8 mouse cellular contexts compared by ENCODE assay signal in the genomic region with DNA sequence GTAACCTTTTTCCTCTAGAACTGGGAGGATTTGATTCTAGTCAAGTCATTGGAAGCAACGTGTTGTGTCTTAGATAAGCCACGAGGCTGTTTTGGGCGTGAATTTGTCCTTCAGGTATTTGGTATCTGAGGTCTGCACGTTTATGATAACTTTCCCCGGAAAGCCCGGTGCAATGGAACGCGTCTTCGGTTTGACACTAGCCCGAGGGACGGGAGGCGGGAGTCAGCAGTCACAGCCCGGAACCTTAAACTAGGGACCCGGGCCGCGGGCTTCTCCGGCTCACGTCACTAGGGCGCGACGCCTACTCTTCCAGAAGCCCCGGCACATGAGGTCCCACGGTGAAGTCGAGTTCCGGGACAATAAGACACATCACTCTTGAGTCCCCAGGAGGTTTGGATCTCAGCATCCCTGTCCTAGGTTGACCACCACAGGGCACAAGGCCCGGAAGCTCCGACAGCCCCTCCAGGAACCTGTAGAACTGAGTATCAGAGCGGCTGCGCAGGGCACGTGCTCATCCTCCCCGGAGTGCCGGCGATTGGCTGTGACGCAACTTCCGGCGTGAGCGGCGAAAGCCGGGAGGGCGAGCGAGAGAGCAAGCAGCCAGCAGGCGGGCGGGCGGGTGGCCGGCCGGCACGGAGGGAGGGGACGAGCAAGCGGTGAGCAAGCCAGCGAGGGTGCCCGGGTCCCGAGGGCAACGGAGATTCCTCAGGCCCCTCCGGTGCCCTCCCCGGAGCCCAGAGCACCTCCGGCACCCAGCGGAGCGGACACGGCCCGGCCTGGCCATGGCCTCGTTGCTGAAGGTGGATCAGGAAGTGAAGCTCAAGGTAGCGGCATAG. TPM values are rescaled to one million over a fixed set of nuclear protein-coding genes. Genes with fewer than 3 reads are reported as not detected.
DNase-seq lines count a peak whose midpoint lies in the region; ATAC-seq lines count a peak whose summit lies in the region.

A gene (plus strand): TSS at position 549 of the 836 bp plus-strand sequence.

- ATAC-seq in hindbrain, embryonic 15.5 days (ENCODE audit: low FRiP score, low read depth): peak; percentile 95

- no peaks in the 10 kb centered on the region for H3K27me3 ChIP-seq in hindbrain, embryonic 15.5 days

- H3K4me1 ChIP-seq in hindbrain, embryonic 15.5 days (replicated peaks): peaks cover 18% of the 10 kb centered on the region

- H3K9me3 ChIP-seq in hindbrain, embryonic 15.5 days: no peaks in the 10 kb centered on the region

- peak within 1 kb of the TSS; percentile 87 for H3K27ac ChIP-seq in hindbrain, embryonic 15.5 days (replicated peaks)

- H3K4me2 ChIP-seq in hindbrain, embryonic 15.5 days: peak within 1 kb of the TSS; percentile 96

- peaks cover 22% of the 10 kb centered on the region for H3K36me3 ChIP-seq in hindbrain, embryonic 15.5 days

- peak within 1 kb of the TSS; percentile 96 for H3K4me3 ChIP-seq in hindbrain, embryonic 15.5 days

- DNase-seq in R1 (ENCODE audit: low read depth, low spot score): peak; percentile 95
- DNase-seq in cerebellum, postnatal 25 days: peak; percentile 95 to 96
- DNase-seq in frontal cortex, postnatal 36 days (ENCODE audit: low spot score in 2 of 2): peak; percentile 96
- DNase-seq in left cerebral cortex, adult 11 months (ENCODE audit: low spot score): peak; percentile 89
- DNase-seq in lung, postnatal 4 days: peak; percentile 93 to 94
- DNase-seq in retina, postnatal 7 days (ENCODE audit: low read depth, low spot score): peak; percentile 90
- peak; percentile 95 for DNase-seq in urinary bladder, adult 2 months (ENCODE audit: low spot score)

- under 1% methylated on average over 57 of the region's 62 CpGs for WGBS in hindbrain, embryonic 15.5 days

- peak within 1 kb of the TSS; percentile 90 for H3K9ac ChIP-seq in hindbrain, embryonic 15.5 days

RNA-seq across cellular contexts. Expression of the gene that starts here (rescaled TPM):
- polyA plus RNA-seq in hindbrain, embryonic 15.5 days (2015; fragmentation: Nextera tagmentation; extraction: Ambion mirVana): 115 and 116 TPM in 2 replicates
- polyA plus RNA-seq in urinary bladder, adult 2 months (2012; rRNA removed): 60.6 and 68.7 TPM in 2 replicates

Comparison
In these comparisons a context has a peak if more than half of its experiments do, and no peak if none do; other contexts are left out.
1. Peak in every context shown above with its lines: DNase-seq, ATAC-seq, H3K4me3 ChIP-seq and H3K27ac ChIP-seq.